Mouse (Mus musculus) megakaryocyte, embryonic 14.5 days (primary cell): ENCODE measurements at regions not wholly inside any gene's neighbourhood (a gene's known extent, or its start where the extent isn't known, plus 50 kb on each side); places are given as distances from the start of the nearest gene placed in this dataset.

Experiments used
- FLI1 ChIP-seq: IDR thresholded peaks from 2 replicates; pipeline ENCODE4 v1.6.1; 2012; ENCODE audit warnings: low read length, inconsistent platforms, mixed read lengths
- GATA1 ChIP-seq: IDR thresholded peaks from 3 replicates; pipeline ENCODE4 v1.6.1; 2012; ENCODE audit warnings: mixed read lengths, low read length, inconsistent platforms, borderline replicate concordance

DNA sequence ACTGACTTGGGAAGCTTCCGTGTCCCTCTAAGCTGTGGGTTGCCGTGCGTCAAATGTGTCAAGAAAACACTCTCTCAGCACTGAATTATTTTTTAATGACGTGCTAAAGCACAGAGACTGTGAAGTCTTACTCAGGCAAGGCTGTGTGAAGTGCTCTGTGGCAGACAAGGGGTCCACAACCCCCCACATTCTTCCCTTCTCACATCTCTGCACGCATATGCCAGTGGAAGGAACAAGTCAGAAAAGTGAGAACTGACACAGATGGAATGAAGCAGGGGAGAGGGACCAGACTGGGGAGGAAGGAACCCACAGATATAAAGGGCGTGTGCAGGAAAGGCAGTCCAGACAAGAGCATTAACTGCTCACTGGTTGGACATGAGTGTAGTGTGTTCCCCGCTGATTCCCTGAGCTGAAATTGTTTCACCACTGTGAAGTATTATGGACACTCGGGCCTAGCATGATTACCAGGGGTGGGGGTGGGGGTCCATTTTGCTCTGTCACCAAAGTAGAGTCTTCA, 279.8 kb downstream of the Trib2 start:
- TF ChIP-seq GATA1 (no peak), FLI1 (no peak)
